Mouse (Mus musculus): Measurements from ENCODE around the gene Tmem184b. TPM values are rescaled to one million over a fixed set of nuclear protein-coding genes. Genes with fewer than 3 reads are reported as not detected.

Tmem184b gene
- total RNA-seq (2021) = 10 to 100 TPM; 72.4 to 77.4 TPM
- long read RNA-seq, experiment 1, transcript Tmem184b-204 (10 exons, 3,315 nt) = major isoform, 29 of 108 reads
- long read RNA-seq, experiment 1, transcript Tmem184b-201 (9 exons, 3,627 nt) = minor isoform, 28 of 108 reads
- long read RNA-seq, experiment 1, partial matches to known transcripts = 20 of 108 reads
- long read RNA-seq, experiment 1, other reads (novel, unspliced or antisense) = 30 of 108 reads
- long read RNA-seq, experiment 2, transcript Tmem184b-201 (9 exons, 3,627 nt) = minor isoform, 41 of 144 reads
- long read RNA-seq, experiment 2, transcript Tmem184b-204 (10 exons, 3,315 nt) = major isoform, 50 of 144 reads
- long read RNA-seq, experiment 2, partial matches to known transcripts = 25 of 144 reads
- long read RNA-seq, experiment 2, other reads (novel, unspliced or antisense) = 28 of 144 reads

DNA sequence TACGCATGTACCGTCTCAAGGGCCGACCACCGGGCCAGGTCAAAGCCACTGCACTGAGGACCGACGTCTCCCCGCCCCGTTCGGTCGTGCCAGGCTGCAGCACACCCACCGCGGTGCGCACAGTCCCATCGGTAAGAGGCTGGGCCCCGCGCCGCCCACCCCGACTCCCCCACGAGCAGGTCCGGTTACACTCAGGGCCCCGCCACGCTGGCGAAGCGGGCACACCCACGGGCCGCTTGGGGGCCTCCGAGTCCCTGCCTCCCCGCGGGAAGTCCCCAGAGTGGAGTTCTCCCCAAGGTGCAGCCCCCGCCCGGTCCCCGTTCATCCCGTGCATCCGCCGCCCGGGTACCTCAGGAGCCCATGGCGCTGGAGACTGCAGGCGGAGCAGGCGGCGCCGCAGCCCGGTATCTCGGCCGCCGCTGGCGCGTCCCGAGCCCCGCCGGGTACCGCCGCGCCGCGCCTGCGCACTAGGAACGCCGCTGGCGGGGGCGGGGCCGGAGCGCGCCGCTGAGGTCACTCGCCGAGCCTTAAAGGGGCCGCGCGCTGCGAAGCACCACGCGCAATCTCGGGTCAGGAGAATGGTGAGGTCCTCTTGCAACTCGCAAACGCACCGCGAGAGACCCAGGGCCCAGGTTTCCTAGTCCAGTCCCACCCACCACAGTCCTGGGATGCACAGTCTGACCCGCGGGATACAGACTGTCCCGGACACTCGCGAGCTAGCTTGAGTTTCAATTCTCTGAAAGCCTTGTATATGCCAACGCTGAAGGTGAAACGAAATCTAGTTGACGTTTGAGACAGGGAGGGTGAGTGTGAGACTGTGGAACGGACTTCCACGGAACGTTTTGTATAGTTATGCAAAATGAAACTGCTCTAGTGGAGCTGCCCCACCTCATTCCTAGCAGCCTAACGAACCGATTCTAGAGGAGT lies at the start of gene Tmem184b:
TSS of gene Tmem184b (minus strand) at position 734 of the 927 bp plus-strand sequence.
- peak; percentile 84 to 87 for DNase-seq (ENCODE audit: low spot score in 2 of 2)

DNA sequence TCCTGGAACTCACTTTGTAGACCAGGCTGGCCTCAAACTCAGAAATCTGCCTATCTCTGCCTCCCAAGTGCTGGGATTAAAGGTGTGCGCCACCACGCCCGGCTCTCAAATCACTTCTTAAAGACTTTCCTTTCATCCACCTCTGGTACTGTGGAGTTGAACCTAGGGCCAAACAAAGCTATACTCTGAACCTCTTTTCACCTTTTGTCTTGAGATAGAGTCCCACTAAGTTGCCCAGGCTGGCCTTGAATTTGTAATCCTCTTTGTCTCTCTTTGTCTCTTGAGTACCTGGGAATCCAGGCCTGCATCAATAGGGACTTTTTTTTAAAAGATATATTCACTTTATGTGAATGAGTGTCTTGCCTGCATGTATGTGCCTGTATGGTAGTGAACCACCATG lies 44.7 kb upstream of the Tmem184b start:
- DNase-seq (ENCODE audit: low spot score in 2 of 2) = no peak

DNA sequence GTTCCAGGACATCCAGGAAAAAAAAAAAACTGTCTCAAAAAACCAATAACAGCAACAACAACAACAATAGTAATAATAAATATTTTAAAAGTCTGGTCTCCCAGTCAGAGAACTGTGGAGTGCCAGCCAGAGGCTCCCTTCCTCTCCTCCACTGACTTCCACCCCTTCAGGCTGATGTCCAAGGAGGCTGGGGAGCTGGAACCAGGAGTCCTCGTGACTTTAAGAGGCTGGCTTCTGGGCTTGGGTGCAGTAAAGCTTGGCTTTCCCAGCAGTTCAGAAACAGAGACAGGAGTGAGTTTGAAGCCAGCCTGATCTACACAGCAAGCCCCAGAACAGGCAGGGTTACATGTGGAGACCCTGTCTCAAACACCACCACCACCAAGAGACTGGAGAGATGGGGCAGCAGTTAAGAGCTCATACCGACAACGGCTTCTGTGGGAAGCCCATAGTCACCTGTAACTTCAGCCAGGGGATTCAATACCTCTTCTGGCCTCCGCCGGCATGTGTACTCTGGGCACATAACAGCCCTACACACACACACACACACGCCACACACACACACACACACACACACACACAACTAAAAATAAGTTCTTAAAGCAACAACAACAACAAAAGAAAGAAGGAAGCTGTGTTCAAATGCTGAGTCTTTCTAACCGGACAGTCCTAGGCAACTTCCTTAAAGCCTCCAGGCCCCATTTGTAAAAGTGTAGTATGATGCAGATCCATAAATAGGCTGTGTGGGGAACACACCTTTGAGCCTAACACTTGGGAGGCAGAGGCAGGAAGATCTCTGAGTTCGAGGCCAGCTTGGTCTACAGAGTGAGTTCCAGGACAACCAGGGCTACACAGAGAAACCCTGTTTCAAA lies 42.7 kb upstream of the Tmem184b start:
- DNase-seq (ENCODE audit: low spot score in 2 of 2) = no peak

DNA sequence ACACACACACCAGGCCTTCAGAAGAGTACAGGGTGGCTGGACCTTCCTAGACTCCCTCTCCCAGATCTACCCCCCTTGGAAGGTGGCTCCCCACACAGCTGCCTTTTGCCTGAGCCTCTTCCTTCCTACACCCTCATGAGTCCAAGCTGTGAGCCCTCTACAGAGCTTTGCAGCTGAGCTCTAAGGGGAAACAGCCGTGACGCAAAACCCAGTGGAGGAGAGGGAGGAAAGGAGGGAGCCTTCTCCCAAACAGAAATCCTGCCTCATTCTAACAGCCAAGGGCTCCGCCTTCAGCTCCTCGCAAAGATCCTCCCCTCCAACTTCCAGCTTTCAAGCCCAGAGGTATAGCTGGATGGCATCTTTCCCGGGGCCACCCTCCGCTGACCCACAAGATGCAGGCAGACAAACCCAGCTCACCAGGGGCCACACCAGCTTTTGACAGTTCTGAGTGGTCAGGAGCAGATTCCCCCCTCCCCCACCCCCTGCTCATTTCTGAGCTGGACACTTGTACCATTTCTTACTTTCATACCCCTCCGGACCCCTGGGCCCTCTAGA lies 40.6 kb upstream of the Tmem184b start:
- DNase-seq (ENCODE audit: low spot score in 2 of 2) = no peak

DNA sequence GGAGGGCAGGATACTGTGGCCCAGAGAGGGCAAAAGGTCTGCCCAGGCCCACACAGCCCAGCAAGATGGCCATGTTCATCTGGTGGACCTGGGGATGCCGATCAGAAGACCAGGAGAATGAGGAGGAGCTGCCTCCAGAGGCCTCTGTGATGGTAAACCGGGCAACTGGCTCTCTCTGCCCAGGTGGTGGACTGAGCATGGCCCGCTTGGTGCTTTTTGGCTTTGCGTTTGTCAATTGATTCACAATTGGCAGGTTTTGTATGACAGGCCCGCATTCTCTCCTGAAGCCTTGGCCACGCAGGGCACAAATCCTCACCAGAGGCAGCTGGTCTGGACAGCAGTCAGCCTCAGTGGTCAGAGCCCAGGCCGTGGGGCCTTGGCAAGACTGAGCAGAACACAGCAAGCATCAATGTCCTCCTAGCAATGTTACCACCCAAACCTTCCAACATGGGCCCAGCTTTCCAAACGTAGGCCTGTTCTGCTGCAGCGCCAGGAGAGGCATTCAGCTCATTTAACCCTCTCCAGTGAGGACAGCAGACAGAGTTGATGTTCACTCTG lies 39.7 kb upstream of the Tmem184b start:
- no peak for DNase-seq (ENCODE audit: low spot score in 2 of 2)

DNA sequence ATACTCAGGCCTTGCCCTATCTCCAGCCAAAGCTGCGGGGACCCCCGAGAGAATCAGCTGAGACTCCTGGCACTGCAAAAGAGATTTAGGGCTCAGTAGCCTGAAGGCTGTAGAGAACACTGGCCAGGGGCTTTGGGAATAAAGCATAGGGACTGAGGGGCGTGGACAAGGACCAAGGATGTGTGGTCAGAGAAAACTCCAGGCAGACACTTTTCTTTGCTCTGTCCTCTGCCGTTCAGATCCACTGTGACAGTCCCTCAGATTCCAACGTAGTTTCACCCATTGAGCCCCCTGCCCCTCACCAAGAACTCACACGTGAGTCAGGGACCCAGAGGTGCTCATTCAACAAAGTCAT lies 38.9 kb upstream of the Tmem184b start:
- DNase-seq (ENCODE audit: low spot score in 2 of 2) = no peak

DNA sequence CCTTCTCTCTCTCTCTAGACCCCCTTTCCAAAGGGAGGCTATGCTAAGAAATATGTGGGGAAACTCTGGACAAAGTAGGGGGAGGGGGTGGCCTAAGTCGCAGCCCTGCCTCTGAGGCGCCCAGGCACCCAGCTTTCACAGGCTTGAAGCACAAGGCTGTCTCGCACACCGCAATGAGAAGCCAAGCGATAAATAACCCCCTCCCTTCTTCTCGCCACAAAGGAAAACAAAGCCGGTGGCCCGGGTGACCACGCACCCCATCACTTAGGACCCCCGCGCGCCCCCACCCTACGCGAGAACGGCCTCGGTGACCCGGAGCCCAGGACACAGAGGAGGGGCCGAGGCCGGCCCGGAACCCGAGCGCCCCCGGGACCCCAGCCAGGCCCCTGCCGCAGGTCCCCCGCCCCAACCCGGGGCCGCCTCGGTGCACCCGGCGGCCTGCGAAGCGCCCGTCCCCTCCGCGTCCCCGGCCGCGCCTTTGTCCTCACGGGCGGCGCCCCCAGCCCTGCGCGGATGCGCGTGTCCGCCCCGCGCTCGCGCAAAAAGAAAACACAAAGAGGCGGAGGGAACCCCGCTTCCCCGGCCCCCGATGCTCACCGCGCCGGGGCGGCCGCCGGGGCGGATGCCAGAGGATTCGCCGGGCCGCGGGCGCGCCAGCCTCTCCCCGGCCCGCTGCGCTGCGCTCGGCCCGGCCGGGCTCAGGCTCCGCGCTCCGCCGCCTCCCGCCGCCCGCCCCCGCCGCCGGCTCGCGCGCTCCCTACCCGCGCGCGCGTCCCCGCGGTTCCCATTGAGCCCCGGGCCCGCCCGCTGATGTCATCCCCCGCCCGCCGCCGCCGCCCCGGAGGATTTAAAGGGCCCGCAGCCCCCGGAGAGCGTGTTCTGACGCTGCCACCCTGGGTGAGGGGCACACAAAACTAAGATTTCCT lies 38.2 kb upstream of the Tmem184b start:
- peak; percentile 78 to 86 for DNase-seq (ENCODE audit: low spot score in 2 of 2)

DNA sequence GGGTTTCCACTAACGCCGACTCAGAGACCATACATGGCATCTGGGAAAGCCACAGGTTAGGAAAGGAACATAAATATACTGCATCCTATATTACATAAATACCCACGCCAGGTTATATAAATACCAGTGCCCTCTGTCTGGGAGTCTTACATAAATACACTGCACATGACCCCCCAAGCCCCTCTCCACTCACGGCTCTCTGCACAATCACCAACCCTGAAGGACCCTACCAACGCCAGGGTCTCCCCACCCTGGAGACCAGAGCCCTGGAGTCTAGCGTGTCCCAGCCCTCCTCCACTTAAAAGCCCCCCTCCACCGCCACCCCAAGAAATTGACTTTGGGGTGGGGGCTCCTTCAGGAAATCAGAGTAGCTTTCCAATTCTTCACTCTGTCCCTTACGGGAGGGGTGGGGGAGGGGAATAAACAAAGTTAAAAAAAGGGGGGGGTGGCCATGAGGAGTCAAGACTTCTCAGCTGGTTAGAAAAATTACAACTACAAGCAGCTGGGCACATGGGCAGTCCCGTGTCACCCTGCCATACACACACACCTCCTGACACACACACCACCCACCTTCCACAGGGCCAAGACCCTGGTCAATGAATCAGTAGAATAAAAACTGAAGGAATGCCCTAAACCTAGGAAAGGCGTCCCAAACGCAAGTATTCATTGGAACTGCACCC lies 37.4 kb upstream of the Tmem184b start:
- no peak for DNase-seq (ENCODE audit: low spot score in 2 of 2)

DNA sequence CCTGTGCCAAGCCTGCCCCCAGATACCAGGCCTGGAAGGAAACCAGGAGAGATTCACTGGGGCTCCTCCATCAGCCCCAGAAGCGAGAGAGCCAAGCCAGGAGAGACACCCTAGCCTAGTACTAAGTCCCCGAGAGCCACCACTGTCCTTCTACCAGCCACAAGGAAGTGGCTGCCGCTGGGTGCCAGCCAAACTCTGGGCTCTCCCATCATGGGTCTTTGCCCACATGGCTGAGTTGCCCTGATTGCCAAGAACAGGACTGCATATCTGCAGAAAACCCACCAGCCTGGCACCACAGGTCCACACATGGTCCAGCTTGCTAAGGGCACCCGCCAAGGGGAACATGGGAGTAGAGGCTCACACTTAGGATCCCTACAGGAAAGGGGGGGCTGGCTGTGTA lies 36.9 kb upstream of the Tmem184b start:
- peak in 1 of 2 experiments; percentile 67 for DNase-seq (ENCODE audit: low spot score in 2 of 2)

DNA sequence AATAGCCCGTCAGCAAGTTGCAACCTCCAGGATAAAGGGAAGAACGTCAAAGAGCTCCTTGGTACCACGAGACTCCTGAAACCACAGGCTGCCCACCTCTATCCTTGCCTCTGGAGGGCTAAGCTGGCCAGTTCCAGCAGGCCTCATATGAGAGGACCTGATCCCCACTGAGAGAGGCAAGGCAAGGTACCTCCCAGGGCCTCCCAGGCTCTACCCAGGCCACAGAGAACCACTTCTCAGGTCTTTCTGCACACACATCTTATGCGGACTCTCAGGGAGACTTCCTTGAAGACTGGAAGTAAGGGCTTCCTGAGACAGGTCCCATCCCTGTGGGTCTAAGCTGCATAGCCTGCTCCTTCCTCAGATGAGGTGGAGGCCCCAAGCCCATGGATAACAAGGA lies 36.0 kb upstream of the Tmem184b start:
- DNase-seq (ENCODE audit: low spot score in 2 of 2) = no peak

DNA sequence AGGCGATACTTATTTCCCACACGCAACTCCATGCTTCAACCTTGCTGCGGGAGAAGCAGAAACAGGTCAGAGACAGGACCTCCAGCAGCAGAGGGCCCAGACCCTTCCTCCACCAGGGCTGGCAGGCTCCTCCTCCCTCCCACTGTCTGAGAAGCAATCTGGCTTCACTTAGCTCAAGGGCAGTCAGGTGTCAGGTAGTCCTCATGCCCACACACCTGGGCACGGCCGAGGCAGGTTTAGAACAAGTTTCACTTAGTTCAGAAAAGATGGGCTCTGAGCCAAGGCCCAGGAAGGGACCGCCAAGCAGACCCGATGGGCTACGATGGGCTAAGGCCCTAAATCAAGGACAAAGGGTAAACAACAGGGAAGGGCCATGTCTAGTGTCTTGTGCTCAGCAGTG lies 35.4 kb upstream of the Tmem184b start:
- no peak for DNase-seq (ENCODE audit: low spot score in 2 of 2)

DNA sequence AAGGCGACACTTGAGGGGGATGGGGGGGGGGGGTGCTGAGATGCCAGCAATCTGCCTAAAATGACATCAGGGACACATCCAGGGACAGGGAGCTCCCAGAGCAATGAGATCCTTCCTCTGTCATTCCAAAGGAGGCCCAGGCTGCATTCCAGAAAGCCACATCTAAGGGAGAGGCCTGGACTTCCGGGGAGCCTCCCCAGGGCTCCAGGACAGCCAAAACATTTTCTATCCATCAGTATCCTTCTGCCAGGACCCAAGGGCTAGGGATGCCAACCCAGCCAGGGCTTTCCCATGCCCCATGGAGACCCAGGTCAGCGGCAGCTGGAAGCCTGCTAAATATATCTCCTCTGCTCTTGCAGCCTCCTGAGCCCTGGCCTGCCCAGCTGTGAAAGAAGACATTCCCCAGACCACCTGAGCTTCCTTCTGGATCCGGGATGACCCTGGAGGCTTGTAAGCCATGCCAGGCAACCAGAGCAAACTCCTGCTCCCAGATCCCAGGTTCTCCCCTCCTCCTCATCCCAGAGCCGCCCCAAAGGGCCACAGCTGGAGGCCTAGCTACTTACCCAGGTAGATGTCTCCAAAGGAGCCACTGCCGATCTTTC lies 34.9 kb upstream of the Tmem184b start:
- DNase-seq (ENCODE audit: low spot score in 2 of 2) = no peak

DNA sequence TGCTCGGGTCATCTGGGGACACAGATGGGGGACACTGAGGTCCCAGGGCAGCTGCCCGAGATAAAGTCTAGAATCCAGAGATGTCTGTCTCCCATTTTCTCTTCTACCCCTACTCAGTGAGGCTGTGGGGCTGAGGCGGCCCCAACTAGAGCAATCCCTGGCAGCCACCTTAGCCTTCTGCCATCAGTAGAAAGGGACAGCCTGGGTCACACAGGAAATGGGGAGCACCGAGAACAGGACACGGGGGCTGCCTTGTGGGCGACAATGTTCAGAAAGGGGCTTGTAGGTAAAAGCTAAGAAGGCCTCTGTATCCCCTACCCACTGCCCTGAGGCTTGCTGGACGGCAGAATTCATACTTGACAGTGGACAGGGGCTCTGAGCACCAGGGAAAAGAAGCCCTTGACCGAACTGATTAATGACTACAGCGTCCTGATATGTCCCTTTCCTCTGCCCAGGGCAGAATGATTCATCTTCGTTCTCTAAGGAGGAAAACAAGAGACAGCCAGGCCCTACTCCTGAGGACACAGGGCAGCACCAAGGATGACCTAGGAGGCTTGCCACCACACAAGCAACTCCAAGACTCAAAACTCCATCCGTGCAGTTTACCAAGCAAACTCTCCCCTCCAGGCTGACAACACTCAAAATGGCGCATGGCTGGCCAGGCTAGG lies 34.3 kb upstream of the Tmem184b start:
- no peak for DNase-seq (ENCODE audit: low spot score in 2 of 2)

DNA sequence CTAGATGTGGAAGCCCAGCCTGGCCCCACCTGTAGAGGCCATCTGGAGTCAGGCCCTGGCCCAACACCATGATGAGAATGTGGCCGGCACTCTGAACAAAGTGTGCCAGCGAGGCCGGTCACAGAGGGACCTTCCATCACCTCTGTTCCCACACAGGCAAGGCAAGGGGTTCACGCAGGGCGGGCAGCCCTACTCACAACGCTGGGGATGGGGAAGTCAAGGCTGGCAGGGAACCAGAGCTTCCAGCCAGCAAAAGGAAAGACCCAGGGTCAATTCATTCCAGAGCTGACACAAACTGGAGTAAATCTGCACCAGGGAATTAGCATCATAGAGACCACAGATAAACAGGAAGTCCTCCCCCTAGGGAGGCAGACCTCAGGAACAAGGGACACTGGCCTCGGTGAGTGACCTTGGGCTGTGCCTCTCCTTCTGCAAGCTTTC lies 33.1 kb upstream of the Tmem184b start:
- DNase-seq (ENCODE audit: low spot score in 2 of 2) = no peak

DNA sequence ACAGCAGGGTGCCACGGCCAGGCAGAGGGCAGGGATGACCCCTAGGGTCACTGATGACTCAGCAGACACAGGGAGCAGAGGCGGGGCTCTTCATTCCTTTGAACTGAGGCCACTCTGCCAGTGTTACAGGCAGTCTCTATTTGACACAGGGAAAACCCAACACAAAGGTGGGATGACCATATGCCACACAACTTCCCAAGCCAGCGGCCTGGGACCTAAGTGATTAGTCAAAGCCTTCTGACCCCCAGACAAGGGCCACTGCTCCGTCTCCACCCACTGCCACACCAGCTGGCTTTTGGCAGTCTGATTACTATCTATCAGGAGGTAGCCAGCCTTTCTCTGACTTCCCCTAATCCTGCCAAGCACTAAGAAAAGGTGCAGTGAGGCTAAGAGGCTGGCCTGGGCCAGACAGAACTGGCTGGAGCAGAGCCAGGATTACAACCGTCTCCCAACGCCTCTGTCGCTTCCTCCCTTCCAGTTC lies 31.9 kb upstream of the Tmem184b start:
- DNase-seq (ENCODE audit: low spot score in 2 of 2) = no peak

DNA sequence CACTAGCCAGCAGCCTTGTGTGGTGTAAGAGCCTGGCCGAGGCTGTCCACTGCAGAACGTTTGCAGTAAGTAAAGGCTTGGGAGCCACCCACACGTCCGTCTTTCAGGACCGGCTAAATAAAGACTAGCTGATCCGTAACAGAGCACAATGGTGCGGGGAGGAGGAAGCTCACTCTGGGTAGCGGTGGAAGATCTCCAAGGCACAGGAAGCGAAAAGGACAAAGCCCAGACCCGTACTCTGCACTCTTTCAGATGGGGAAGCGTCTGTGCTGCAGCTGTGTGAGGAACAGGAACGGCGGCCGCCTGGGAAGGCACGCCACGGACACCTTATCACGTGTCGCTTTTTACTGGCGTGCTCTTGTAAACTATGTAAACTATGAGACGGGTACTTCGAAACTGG lies 29.5 kb upstream of the Tmem184b start:
- DNase-seq (ENCODE audit: low spot score in 2 of 2) = no peak

DNA sequence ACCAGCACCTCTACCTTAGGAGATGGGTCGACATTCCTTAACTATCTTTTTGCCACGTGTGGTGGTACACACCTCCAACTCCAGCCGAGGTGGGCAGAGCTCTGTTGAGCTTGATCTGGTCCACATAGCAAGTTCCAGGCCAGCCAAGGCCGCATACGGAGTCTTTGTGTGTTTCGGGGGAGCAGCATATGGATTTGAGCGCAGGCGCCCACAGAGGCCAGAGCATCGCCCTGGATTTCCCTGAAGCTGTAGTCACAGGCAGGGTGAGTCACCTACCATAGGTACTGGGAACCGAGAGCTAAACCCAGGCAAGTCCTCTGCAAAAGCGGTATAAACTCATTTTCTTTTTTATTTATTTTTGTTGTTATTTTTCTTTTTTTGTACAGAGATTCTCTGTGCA lies 29.0 kb upstream of the Tmem184b start:
- no peak for DNase-seq (ENCODE audit: low spot score in 2 of 2)

DNA sequence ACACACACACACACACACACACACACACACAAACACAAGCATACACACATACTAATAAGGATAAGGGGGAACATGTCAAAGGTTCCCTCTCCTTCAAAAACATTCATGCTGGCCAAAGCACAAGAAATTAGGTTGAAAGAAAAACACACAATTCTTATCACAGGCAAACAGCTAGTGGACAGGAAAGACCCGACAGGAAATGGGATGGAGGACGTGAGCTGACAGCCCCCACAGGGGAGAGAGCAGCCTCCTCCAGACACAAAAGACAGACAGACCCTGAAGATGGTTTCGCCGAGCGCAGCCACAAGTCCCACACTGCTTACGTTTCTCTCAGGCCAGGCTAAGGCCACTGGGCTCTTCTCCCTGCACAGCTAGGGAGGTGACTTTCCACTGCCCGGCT lies 28.6 kb upstream of the Tmem184b start:
- no peak for DNase-seq (ENCODE audit: low spot score in 2 of 2)

Measured in gastrocnemius, postnatal 4 days (tissue).